Mouse (Mus musculus) embryo, embryonic 9.5 days (tissue): ENCODE data around the gene Ttc39b.
A peak's percentile ranks its signal among the peaks of the same experiment; 100 is the strongest.

Source experiments
- DNase-seq: peaks from one replicate; pipeline ENCODE4 v3.0.0-alpha.2; 2017; ENCODE audit errors: extremely low spot score

Ttc39b gene

DNA sequence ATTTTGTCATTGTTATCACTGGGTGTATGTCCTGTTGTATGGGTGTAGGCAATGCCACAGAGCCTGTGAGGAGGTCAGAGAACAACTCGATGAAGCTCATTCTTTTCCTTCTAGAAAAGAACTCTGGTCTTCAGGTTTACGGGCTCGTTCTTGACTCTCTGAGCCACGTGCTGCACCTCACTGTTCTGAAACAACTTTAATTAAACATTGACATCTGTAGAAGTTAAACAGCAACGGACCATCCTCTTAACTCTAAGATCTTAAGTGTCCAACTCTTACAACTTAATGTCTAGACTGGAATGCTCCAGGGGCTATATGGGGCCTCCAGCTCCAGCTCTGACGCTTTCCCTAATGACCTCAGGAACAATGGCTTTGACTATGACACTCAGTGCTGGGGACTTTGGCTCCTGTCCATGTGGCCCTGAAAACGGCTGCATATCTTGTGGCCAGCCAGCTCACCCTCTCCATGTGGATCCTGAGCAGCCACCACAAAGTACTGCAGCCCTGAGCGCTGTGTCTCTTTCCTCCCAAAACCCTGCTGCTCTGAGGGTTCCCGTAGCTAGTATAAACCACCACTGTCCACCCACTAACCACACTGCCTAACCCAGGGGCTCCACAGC is 95.3 kb downstream of the Ttc39b start:
- DNase-seq: no peak

DNA sequence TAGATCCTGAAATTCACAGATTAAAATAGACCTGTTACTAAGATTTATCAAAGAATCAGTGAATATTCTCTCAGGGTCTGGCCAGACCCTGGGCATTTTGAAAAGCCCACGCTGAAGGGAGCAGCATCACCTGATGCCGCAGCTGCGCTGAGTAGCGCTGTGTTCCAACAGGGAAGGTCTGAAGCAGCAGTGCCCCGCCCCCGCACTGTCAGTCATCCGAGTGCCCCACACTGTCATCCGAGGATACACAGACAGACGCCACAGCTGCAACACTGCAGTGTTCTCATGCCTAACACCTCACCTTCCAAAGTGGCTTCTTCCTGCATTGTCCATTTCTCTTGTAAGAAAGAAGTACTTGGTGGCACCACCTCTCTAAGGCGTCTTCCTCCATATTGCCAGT is 96.0 kb downstream of the Ttc39b start:
- no peak for DNase-seq

DNA sequence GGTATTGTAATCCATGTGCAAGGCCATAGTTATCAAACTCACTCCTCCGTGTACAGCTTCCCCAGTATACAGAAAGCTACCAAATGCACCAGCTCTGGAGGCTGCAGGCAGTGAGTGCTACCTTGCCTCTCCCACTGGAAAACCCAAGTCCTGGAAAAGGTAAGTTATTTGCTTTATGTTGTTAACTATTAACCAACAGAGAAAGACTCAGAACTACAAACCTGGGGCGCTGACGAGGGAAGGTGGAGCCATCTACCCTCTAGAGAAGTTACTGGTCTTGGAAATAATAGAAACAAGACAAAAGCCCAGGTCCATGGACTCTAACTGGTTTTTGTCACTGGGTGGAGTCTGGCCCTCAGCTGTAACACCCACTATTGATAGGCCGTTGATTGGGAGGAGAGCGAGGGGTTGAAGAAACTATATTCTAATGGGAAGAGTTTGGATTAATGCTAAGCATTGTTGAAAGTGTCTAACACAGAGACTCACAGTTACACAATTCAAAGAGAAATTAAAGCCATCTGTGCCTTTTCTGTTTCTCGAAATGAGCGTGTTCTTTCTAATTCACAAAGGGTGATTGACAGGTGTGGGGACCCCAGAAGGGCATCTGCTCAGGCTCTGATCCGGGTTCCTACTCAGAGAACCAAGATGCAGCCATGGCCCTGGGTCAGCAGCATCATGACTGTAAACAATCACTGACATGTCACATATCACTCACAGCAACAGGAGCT is 98.3 kb downstream of the Ttc39b start:
- DNase-seq: no peak

DNA sequence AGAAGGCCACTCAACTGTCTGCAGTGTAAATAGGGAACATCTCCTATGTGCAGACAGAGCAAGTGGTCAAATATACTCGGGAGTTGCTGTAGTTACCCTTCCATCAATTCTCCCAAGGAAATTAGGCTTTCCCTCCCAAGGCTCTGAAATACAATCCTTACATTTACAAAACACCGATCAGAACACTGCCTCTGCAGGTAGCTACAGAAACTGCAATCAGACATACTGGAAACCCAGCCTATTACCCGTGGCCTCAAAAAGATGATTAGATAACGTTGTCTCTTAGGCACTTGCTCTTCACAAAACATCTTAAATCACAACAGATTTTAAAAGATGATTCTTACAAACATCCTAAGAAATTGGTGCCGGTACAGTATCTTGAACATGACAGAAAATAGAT is 99.8 kb downstream of the Ttc39b start:
- DNase-seq: peak; percentile 24

DNA sequence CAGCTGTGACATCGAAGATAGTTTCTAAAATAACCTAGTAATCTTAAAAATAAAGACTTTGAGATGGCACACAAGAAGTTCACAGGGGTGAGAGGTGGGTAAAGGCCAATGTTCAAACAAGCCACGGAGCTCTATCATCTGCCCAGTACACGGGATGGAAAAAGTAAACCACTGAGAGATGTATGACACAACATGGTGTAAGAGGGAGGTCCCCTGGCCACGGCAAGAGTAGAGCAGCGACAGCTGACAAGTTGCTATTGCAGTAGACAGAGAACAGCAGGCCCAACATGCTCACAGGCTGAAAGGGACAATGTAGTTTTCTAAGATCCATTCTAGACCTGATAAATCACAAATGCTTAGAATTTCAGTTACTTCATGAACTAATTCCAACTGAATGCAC is 100.9 kb downstream of the Ttc39b start:
- no peak for DNase-seq

DNA sequence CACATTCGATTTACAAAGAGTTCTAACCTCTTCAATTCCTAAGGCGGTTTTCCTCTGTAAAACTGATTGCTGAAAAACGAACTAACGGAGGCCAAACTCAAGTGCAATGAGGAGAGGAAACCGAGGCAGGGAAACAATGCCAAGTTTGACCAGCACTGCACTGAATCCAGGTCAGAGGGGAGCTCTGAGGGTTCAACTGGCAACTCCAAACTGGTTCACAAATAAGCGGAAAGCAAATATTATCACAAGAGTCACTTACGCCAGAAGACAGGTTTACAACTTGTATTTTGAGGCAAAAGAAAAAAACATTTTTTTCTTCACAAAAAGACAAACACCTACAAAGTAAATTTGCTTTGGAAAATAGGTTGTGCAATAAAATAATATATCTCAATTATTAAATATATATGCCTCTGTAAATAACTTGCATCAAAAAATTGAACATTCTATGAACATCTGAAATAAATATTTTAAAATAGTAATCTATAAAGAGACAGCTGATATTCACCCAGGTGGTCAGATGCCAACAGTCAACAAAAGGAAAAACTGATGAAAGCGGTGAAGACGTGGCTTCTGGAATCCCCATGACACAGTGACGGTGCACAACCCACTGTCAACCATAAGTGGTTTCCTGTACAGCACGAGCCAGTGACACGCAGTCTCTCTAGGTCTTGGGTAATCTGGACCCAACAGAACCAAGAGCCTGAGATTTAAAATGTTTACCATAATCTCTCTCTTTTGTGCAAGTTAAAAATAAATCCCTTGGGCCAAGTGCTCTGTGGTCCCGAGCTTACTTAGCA is 103.1 kb downstream of the Ttc39b start:
- no peak for DNase-seq

DNA sequence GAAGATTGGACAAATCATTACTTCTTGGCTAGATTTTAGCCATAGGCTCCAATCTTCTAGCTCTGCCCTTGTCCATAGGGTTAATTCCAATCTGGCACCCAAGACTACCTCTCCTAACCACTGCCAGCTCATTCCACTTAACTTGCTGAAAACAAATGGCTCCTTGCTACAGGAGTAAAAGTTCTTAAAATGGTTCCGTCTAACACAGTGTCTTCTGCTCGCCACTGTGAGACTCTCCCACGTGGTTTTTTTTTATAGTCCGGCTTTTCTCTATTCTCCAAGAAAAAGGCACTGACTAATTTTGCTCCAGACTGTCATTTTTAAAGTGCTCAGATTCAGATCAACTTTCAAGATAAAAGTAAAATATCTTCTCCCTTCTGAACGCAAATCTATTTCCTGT is 104.8 kb downstream of the Ttc39b start:
- no peak for DNase-seq

DNA sequence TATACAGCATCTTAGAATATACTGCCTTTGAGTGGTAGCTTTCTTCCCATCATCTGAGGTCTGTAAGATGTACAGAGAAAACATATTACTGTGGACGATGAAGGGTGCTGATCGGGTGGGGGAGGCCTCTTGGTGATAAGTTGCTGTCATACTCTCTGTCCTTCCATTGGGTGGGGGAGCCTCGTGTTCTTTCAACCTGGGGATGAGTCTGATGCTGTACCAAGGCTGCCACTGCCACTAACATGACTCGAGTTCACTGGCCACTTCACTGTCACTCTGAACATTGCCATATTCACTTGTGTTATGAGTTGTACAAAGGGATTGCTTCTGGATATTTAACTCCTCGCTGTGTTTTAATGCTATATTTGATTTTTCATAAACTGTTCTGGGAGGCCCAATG is 106.9 kb downstream of the Ttc39b start:
- no peak for DNase-seq

DNA sequence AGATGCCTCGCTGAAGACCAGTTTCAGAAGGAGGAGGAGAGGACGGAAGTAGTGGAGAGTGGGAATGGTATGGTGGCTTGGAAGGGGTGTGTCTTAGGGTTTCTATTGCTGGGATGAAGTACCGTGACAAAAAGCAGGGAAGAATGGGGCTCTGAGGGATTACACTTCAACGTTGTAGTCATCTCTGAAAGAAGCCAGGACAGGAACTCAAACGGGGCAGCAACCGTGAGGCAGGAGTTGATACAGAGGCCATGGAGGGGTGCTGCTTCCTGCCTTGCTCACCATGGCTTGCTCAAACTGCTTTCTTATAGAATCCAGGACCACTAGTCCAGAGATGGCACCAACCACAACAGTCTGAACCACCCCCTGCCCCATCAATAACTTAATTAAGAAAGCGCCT is 107.7 kb downstream of the Ttc39b start:
- no peak for DNase-seq

DNA sequence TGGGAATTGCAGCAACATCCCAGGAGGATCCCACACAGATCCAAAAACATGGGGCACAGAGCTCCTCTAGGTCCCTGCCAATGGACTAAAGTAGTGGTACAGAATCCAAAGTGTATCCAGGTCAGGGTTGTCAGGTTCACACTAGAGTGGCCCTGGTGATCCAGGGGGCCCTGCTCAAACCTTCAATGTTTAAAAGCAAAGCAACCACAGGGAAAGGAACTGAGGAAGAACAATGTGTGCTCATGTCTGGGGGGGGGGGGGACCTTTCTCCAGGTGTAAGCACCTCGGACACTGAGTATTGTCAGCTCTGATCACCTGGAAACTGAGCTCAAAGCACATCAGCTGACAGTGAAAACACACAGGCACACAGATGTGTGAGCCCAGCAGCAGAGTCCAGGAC is 108.3 kb downstream of the Ttc39b start:
- no peak for DNase-seq

DNA sequence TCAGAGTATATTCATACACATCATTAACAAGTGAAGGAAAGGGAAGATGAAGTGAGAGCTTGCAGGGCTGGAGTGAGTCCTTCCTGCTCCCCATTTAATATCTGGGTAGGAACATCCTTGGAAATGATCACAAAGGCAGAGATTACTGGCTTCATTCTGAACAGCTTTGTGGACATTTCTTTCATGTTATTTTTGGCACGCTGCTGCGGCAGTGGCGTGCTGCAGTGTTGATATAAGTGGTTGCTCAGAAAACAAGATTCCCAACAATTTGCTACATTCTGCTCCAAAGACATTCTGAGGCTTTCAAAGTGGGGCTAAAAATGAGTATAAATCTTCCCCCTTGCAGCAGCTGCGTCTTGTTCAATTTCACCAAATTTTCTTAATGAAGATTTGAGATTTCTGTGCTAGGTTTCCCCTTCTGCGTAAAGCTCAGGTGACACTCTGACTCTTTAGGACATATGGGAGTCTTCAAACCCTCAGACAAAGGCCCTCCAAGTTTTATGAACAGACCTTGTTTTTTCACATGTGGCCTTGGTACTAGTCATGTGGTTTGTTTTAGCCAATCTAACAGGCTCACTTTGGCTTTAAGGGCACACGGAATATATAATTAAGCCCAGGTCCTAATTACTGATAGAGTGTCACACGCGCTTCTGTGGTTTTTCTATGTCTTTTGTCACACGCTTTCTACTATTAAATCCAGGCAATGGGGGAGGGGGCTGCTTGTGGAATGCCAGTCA is 109.1 kb downstream of the Ttc39b start:
- no peak for DNase-seq

DNA sequence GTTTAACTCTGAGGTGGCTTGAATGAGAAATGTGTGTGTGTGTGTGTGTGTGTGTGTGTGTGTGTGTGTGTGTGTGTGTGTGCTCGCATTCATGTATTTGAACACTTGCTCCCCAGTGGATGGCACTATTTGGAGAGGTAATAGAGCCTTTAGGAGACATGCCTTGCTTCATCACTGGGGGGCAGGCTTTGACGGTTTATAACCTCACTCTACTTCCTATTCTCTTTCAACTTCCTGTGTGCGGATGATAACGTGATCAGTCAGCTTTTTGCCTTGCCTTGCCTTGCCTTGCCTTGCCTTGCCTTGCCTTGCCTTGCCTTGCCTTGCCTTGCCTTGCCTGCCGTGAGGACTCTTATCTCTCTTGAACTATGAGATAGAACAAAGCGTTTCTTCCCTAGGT is 110.3 kb downstream of the Ttc39b start:
- DNase-seq: no peak

DNA sequence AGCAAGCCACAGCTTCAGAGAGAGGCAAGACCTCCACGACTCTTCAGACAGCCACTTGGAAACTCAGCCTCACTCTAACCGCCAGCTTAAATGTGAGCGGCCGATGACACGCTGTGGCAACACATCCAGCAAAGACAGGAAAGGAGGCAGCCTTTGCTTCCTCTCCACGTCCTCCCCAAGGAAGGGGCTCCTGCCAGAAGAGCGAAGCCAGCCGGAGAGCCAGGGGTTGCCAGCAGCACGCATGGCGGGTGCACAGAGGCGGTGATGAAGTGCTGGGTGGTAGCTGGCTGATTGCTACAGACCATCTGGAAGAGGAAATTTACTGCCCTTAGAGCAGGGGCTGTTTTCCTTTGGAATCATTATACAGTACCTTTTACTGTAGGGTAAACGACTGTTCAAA is 112.3 kb downstream of the Ttc39b start:
- DNase-seq: no peak

DNA sequence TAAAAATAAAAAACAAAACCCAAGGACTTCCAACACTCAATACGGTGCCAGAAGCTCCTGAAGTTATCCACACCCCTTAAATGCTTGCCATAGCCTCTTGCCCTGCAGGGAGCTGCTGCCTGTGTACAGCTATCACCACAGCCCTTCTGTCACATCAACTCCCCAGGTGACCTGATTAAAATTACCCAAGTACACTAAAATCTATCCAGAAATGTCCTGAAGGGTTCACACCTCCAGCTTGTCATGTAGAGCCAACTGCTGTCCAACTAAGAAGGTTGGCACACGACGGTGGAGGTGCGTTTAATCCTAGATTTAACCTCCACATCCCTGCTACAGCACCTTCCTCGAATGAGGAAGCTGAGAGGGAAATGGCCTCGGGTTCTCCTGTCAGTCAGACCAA is 113.6 kb downstream of the Ttc39b start:
- DNase-seq: no peak

DNA sequence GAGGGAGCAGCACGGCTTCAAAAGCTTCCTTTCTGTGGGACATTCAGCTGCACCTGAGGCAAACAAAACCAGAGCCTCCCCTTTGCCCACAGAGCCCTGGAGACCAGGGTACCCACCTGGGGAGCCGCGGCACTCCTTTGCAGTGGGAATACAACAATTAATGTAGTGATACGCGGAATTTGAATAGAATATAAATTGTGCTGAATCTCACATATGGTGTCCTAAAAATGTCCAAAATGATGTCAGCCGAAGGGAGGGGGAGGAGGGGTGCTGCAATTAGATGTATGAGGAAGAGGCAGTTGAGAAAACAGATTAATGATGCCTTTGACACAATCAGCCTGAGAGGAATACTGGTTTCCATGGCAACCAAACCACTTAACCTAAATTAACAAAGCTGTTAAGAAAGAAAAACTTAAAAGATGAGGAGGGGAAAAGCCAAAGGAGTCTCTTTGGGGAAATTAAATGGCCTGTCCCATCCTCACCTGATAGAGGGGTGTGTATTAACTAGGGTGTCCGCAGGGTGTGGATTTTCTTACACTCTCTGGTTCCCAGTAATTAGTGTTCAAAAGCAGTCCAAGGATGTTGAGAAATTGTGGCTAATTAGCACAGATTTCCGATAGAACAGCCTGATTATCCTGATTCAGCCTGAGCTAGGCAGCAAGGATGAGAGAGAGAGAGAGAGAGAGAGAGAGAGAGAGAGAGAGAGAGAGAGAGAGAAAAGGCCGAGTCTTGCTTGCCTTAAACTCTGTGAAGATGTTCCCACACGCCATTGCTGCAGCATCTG is 117.1 kb downstream of the Ttc39b start:
- DNase-seq: no peak

DNA sequence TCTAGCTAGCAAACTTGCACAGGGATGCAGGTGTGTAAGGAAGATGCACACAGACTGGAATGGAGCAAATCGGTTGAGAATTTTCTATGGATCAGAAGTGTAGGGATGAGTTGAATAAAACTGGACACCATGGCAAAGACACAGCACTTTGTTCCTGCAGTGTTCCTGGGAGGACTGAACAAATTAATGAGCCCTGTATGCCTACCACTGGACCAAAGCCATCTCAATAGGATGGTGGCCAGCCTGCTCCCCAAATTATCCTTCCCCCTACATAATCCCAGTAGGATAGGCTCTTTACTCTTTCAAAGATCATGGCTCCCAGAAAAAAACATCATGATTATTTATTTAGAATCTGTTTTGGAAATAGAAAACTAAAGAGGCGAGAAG is 117.6 kb downstream of the Ttc39b start:
- DNase-seq: no peak

DNA sequence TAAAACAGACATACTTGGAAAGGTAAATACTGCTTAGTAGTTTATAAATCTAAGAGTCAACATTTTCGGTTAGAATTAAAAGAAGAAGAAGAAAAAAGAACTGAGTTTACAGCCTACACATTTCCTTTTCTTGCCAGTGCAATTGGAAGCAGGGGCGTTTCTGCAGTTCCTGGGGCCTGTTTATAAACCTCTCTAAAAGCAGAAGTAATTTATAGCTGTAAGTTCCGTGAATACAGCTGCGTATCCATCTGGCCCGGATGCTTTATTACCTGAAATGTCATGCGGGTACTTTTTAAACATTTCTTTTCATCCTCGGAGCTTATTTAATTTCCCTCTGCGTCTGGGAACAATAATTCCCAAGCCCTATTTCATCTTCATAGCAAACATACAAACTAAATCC is 124.7 kb downstream of the Ttc39b start:
- DNase-seq: no peak

DNA sequence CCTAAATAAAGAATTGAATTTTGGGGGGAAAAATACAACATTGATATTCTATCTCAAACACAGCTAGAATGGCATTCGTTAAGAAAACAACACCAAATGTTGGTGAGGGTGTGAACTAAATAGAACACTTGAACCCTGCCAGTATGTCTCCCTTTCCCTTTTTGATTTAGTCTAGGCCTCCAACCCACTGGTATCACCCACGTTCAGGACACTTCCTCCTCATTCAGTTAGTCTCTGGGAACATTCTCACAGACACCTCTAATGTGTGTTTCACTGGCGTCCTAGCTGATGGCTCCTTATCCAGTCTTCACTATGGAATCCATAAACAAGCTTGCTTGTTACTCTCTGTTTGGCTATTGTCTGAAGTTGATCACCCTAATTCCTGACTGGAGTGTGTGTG is 125.9 kb downstream of the Ttc39b start:
- no peak for DNase-seq

DNA sequence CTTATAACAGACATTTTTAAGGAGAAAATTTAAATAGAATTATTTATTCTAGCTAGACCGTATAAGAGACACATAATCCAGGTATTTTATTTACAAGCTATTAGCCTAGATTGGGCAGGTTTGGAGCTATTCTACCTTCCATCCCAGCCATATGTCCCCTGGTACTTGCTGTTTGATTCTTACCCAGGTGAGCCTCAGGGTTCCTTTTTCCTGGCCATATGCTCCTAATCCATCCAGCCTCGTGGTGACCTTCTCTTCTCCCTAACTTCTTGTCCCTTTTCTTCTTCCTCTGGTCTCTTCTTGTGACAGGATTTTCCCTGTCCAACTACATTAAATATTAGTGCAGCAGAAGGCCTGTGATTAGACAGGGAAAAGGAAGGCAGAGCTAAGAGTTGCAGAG is 134.3 kb downstream of the Ttc39b start:
- DNase-seq: no peak

DNA sequence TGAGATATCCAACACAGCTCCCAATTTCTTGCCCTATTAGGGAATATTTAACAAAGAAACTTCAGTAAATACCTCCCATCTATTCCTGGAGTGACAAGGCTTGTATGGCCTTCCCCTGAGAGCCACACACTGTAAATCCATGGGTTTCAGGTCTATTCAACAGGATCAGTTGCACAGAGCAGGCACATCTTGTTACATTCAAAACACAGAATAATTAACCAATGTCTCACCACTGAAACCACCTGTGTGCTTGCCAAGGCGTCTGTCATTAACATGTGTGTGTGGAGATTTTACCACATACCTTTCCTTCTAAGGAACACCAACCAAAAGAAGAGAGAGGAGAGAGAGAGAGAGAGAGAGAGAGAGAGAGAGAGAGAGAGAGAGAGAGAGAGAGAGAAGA is 136.7 kb downstream of the Ttc39b start:
- DNase-seq: no peak

DNA sequence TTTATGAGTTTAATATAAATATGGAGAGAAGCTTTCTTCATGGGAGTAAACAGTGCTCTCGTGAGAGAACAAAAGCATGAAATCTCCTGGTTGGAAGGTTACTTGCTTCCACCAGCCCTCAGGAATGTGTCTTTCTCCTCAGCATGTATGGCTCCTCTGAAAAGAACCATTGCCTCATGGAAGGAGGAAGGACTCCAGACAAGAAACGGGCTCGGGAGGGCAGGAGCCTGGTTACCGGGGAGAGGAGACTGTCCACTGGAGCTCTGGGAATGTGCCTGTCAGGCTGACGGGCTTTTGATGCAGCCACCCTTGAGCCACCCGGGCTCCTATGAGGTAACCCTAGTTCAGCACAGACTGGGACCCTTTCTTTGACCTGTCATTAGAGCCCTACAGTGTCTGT is 137.6 kb downstream of the Ttc39b start:
- DNase-seq: no peak
